Mouse (Mus musculus) olfactory bulb, adult 2 months (tissue): ENCODE measurements around the gene Lce1a2.
"Not testable (repeated sequence)": the region's sequence is repeated elsewhere in the genome, so short reads cannot be mapped to it uniquely, and the experiment has no call there.

Source experiments
- CTCF ChIP-seq: fragments of 200-500 bp; IDR thresholded peaks from 2 replicates; pipeline ENCODE4 v1.5.1; 2012; ENCODE audit warnings: low read depth, mild to moderate bottlenecking, low read length, moderate library complexity; ENCODE audit not compliant: insufficient read depth
- POLR2A ChIP-seq: fragments of 200-500 bp; IDR thresholded peaks from 2 replicates; pipeline ENCODE4 v1.6.1; 2012; ENCODE audit warnings: mild to moderate bottlenecking, low read depth, low read length, moderate library complexity; ENCODE audit not compliant: insufficient read depth

- not testable (repeated sequence) for TF ChIP-seq POLR2A, CTCF
Measured at GRCm38 (mm10) chr3:92689154-92689553, 19.0 kb upstream of the Lce1a2 start.
